Mouse (Mus musculus): ENCODE measurements around the gene Zcchc4.

GRCm38 (mm10) chr5:52794109-52794508, 18.9 kb downstream of the Zcchc4 start:
- TF ChIP-seq CTCF (IDR thresholded peaks at IDR 0.05; ENCODE audit: low read depth) (no peak), EP300 (optimal IDR thresholded peaks at IDR 0.05) (no peak)

All from stomach, postnatal 0 days (tissue).